Mouse (Mus musculus): ENCODE measurements around the gene Rabgap1l.

DNA sequence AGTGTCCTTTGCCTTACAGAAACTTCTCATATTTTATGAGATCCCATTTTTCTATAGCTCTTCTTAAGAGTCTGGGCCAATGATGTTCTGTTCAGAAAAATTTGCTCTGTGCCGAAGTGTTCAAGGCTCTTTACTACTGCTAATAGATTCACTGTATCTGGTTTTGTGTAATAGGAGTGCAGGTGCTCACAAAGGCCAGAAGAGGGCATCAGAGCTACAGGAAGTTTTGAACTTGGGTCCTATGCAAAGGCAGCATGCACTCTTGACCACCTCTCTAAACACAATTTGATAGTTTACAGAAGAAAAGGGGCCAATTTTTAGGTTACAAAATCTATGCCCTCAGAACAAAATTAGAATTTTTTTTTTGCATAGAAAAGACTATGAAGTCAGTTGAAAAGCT is 231.6 kb downstream of the Rabgap1l start:
- TF ChIP-seq CTCF (conservative IDR thresholded peaks at IDR 0.05; ENCODE audit: insufficient read depth, insufficient read length, low read depth, low read length) (peak; percentile 59), POLR2A (IDR thresholded peaks at IDR 0.05; ENCODE audit: low read depth, low read length) (no peak)
